Mouse (Mus musculus) heart, embryonic 12.5 days (tissue): ENCODE data around the gene Zfp574. TPM values are rescaled to one million over a fixed set of nuclear protein-coding genes. Genes with fewer than 3 reads are reported as not detected.
A peak's percentile ranks its signal among the peaks of the same experiment; 100 is the strongest.
"Not testable (repeated sequence)": the region's sequence is repeated elsewhere in the genome, so short reads cannot be mapped to it uniquely, and the experiment has no call there.

Experiments
- ATAC-seq: fragments of 200-750 bp; cut with Nextera tagmentation; 2 replicates; pipeline ENCODE4 v1.8.0; 2017; ENCODE audit warnings: moderate TSS enrichment, moderate library complexity; ENCODE audit not compliant: insufficient number of reproducible peaks, low FRiP score
- H3K27ac ChIP-seq: fragments of 300-500 bp; sonication (generic); 2 replicates; pipeline ENCODE4 v1.5.1; 2016; ENCODE audit warnings: mild to moderate bottlenecking, moderate library complexity; ENCODE audit not compliant: poor library complexity, severe bottlenecking
- H3K27me3 ChIP-seq: fragments of 300-500 bp; sonication (generic); replicated peaks from 2 replicates; pipeline ENCODE4 v1.6.1; 2016; ENCODE audit warnings: mild to moderate bottlenecking, moderate library complexity
- H3K36me3 ChIP-seq: fragments of 300-500 bp; sonication (generic); 2 replicates; pipeline ENCODE4 v1.6.1; 2016; ENCODE audit warnings: mild to moderate bottlenecking, moderate library complexity
- H3K4me1 ChIP-seq: fragments of 300-500 bp; sonication (generic); replicated peaks from 2 replicates; pipeline ENCODE4 v1.6.1; 2016; ENCODE audit warnings: mild to moderate bottlenecking
- H3K4me2 ChIP-seq: fragments of 300-500 bp; sonication (generic); 2 replicates; pipeline ENCODE4 v1.6.1; 2016; ENCODE audit warnings: mild to moderate bottlenecking, moderate library complexity
- H3K4me3 ChIP-seq: fragments of 300-500 bp; sonication (generic); 2 replicates; pipeline ENCODE4 v1.5.1; 2016; ENCODE audit warnings: mild to moderate bottlenecking
- H3K9ac ChIP-seq: fragments of 300-500 bp; sonication (generic); 2 replicates; pipeline ENCODE4 v1.6.1; 2016; ENCODE audit warnings: mild to moderate bottlenecking, moderate library complexity
- H3K9me3 ChIP-seq: fragments of 300-500 bp; sonication (generic); replicated peaks from 2 replicates; pipeline ENCODE4 v1.6.1; 2016; ENCODE audit warnings: mild to moderate bottlenecking, moderate library complexity
- WGBS: fragments of 180-500 bp; shearing (Covaris S2); methylation state at CpG from one replicate; pipeline ENCODE4 v1.1.7; 2016; 5-methylcytosine and 5-hydroxymethylcytosine counted together
- polyA plus RNA-seq: library from polyadenylated mRNA; unstranded; fragments of >200 nt; fragmentation: Nextera tagmentation; extraction: Ambion mirVana; gene quantifications from 2 replicates; pipeline ENCODE4 v1.2.1, GENCODE M21; 2016

Gene Zfp574
- polyA plus RNA-seq: 24.4 and 24.5 TPM in 2 replicates

- peaks cover 20% of the 10 kb centered on the region for H3K36me3 ChIP-seq
- peak within 1 kb of the TSS; percentile 75 for H3K4me3 ChIP-seq
- 2% methylated on average over 25 of the region's 28 CpGs for WGBS
- H3K9ac ChIP-seq: peak within 1 kb of the TSS; percentile 90
- H3K9me3 ChIP-seq: no peaks in the 10 kb centered on the region
- H3K4me1 ChIP-seq: peaks cover 42% of the 10 kb centered on the region
- H3K27ac ChIP-seq: peak within 1 kb of the TSS; percentile 79
- H3K27me3 ChIP-seq: no peaks in the 10 kb centered on the region
- ATAC-seq: no peak
- peak within 1 kb of the TSS; percentile 97 for H3K4me2 ChIP-seq
These were observed at the start of gene Zfp574, which contains the start of gene Grik5 for GRCm38 (mm10) chr7:25071979-25072715. Gene Zfp574, plus strand, starts transcription at chr7:25072567. Gene Grik5, minus strand, starts transcription at chr7:25072346.

- H3K27me3 ChIP-seq: no peaks in the 10 kb centered on the region
- no peak overlapping the region for H3K27ac ChIP-seq
- 55% methylated on average over 10 of the region's 10 CpGs for WGBS
- peaks cover 21% of the 10 kb centered on the region for H3K4me1 ChIP-seq
- no peak overlapping the region for H3K9ac ChIP-seq
- H3K9me3 ChIP-seq: no peaks in the 10 kb centered on the region
- H3K4me3 ChIP-seq: no peak overlapping the region
- H3K36me3 ChIP-seq: peaks cover 45% of the 10 kb centered on the region
- no peak for ATAC-seq
- no peak overlapping the region for H3K4me2 ChIP-seq
These were observed 46.4 kb upstream of the Zfp574 start for GRCm38 (mm10) chr7:25025855-25026439.

GRCm38 (mm10) chr7:25026452-25026851 is 45.9 kb upstream of the Zfp574 start:
- 48% methylated on average over 7 of the region's 7 CpGs for WGBS
- H3K27me3 ChIP-seq: no peaks in the 10 kb centered on the region
- no peaks in the 10 kb centered on the region for H3K9me3 ChIP-seq
- H3K4me3 ChIP-seq: no peak overlapping the region
- peaks cover 40% of the 10 kb centered on the region for H3K36me3 ChIP-seq
- no peak for ATAC-seq
- no peak overlapping the region for H3K27ac ChIP-seq
- H3K9ac ChIP-seq: 0 out of 2 replicates have a peak overlapping the region, but pooled peaks have one; percentile 6
- no peak overlapping the region for H3K4me2 ChIP-seq
- H3K4me1 ChIP-seq: peaks cover 21% of the 10 kb centered on the region

GRCm38 (mm10) chr7:25030032-25030753 is 42.2 kb upstream of the Zfp574 start:
- no peak overlapping the region for H3K4me2 ChIP-seq
- peaks cover 38% of the 10 kb centered on the region for H3K36me3 ChIP-seq
- peaks cover 16% of the 10 kb centered on the region for H3K4me1 ChIP-seq
- no peak for ATAC-seq
- no peak overlapping the region for H3K27ac ChIP-seq
- no peaks in the 10 kb centered on the region for H3K9me3 ChIP-seq
- no peak overlapping the region for H3K4me3 ChIP-seq
- 41% methylated on average over 5 of the region's 5 CpGs for WGBS
- no peak overlapping the region for H3K9ac ChIP-seq
- H3K27me3 ChIP-seq: no peaks in the 10 kb centered on the region

- ATAC-seq: no peak
- Histone ChIP-seq H3K36me3 (peaks cover 51% of the 10 kb centered on the region), H3K4me1 (peaks cover 4% of the 10 kb centered on the region), H3K4me2 (no peak overlapping the region), H3K27me3 (no peaks in the 10 kb centered on the region), H3K27ac (no peak overlapping the region), H3K9ac (no peak overlapping the region), H3K4me3 (no peak overlapping the region), H3K9me3 (no peaks in the 10 kb centered on the region)
- 68% methylated on average over 3 of the region's 3 CpGs for WGBS
These were observed 40.8 kb upstream of the Zfp574 start for GRCm38 (mm10) chr7:25031528-25031927.

GRCm38 (mm10) chr7:25034796-25035195 is 37.6 kb upstream of the Zfp574 start:
- Histone ChIP-seq H3K4me3 (no peak overlapping the region), H3K27ac (no peak overlapping the region), H3K4me1 (no peaks in the 10 kb centered on the region; the same call in 1 of the 2 replicates), H3K4me2 (no peak overlapping the region), H3K9me3 (no peaks in the 10 kb centered on the region), H3K36me3 (peaks cover 70% of the 10 kb centered on the region), H3K9ac (no peak overlapping the region), H3K27me3 (no peaks in the 10 kb centered on the region)
- WGBS: 87% methylated on average over 4 of the region's 4 CpGs
- ATAC-seq: no peak

GRCm38 (mm10) chr7:25035916-25036315 is 36.5 kb upstream of the Zfp574 start:
- Histone ChIP-seq H3K36me3 (peaks cover 81% of the 10 kb centered on the region), H3K27me3 (no peaks in the 10 kb centered on the region), H3K9me3 (no peaks in the 10 kb centered on the region), H3K27ac (no peak overlapping the region), H3K4me3 (no peak overlapping the region), H3K4me1 (no peaks in the 10 kb centered on the region; the same call in 1 of the 2 replicates), H3K9ac (no peak overlapping the region), H3K4me2 (no peak overlapping the region)
- WGBS: 46% methylated on average over 7 of the region's 7 CpGs
- no peak for ATAC-seq

GRCm38 (mm10) chr7:25041921-25042320 is 30.4 kb upstream of the Zfp574 start:
- ATAC-seq: no peak
- no peak overlapping the region for H3K4me3 ChIP-seq
- no peak overlapping the region for H3K27ac ChIP-seq
- no peak overlapping the region for H3K9ac ChIP-seq
- 81% methylated on average over 12 of the region's 12 CpGs for WGBS
- H3K36me3 ChIP-seq: peaks cover 98% of the 10 kb centered on the region
- H3K4me1 ChIP-seq: no peaks in the 10 kb centered on the region
- no peaks in the 10 kb centered on the region for H3K27me3 ChIP-seq
- no peak overlapping the region for H3K4me2 ChIP-seq
- no peaks in the 10 kb centered on the region for H3K9me3 ChIP-seq

- H3K4me1 ChIP-seq, H3K27ac ChIP-seq, H3K4me3 ChIP-seq, H3K9ac ChIP-seq, H3K4me2 ChIP-seq, H3K9me3 ChIP-seq, H3K27me3 ChIP-seq, ATAC-seq: not testable (repeated sequence)
- H3K36me3 ChIP-seq: peaks cover 96% of the 10 kb centered on the region
- WGBS: 91% methylated on average over 7 of the region's 7 CpGs
These were observed 27.8 kb upstream of the Zfp574 start for GRCm38 (mm10) chr7:25044599-25044998.

- no peak overlapping the region for H3K4me3 ChIP-seq
- H3K9ac ChIP-seq: no peak overlapping the region
- no peak for ATAC-seq
- H3K4me2 ChIP-seq: no peak overlapping the region
- no peaks in the 10 kb centered on the region for H3K9me3 ChIP-seq
- 88% methylated on average over 8 of the region's 8 CpGs for WGBS
- peaks cover 11% of the 10 kb centered on the region for H3K4me1 ChIP-seq
- no peaks in the 10 kb centered on the region for H3K27me3 ChIP-seq
- peaks cover 84% of the 10 kb centered on the region for H3K36me3 ChIP-seq
- H3K27ac ChIP-seq: no peak overlapping the region
These were observed 25.0 kb upstream of the Zfp574 start for GRCm38 (mm10) chr7:25047363-25047762.

GRCm38 (mm10) chr7:25049295-25049930 is 23.0 kb upstream of the Zfp574 start:
- H3K4me1 ChIP-seq: peaks cover 11% of the 10 kb centered on the region
- 63% methylated on average over 16 of the region's 16 CpGs for whole genome bisulfite sequencing
- H3K27ac ChIP-seq: no peak overlapping the region
- no peak overlapping the region for H3K4me3 ChIP-seq
- no peaks in the 10 kb centered on the region for H3K27me3 ChIP-seq
- peak overlapping the region; percentile 5; the same call in 1 of the 2 replicates for H3K9ac ChIP-seq
- ATAC-seq: no peak
- no peak overlapping the region for H3K4me2 ChIP-seq
- peaks cover 82% of the 10 kb centered on the region for H3K36me3 ChIP-seq
- no peaks in the 10 kb centered on the region for H3K9me3 ChIP-seq
